Mouse (Mus musculus): ENCODE measurements around the gene Vmn1r123.
"Not testable (repeated sequence)": the region's sequence is repeated elsewhere in the genome, so short reads cannot be mapped to it uniquely, and the experiment has no call there.

Vmn1r123 gene
- long read RNA-seq, experiment 1 = 0 reads
- long read RNA-seq, experiment 2 = 0 reads

- intact Hi-C loops (cut with DNase I) = not testable (repeated sequence)
These were observed at the start of gene Vmn1r123 for GRCm38 (mm10) chr7:21161885-21162284. Gene Vmn1r123 (plus strand): TSS chr7:21162185.

GRCm38 (mm10) chr7:21134028-21134427, 28.0 kb upstream of the Vmn1r123 start, which contains the start of gene Vmn1r122:
Gene Vmn1r122 (minus strand): TSS chr7:21134128.
- intact Hi-C loops (cut with DNase I) = not testable (repeated sequence)

GRCm38 (mm10) chr7:21190323-21190722, 28.3 kb downstream of the Vmn1r123 start, which contains the start of gene Gm5157:
Gene Gm5157 (minus strand): TSS chr7:21190423.
- intact Hi-C loops (cut with DNase I) = not testable (repeated sequence)
